Mouse (Mus musculus): ENCODE data around the gene Pigb. TPM values are rescaled to one million over a fixed set of nuclear protein-coding genes. Genes with fewer than 3 reads are reported as not detected.

Gene Pigb
- polyA plus RNA-seq, 1 experiment: 23.9 TPM

- Histone ChIP-seq H3K4me1 (ENCODE audit: control insufficient read depth, insufficient read depth, low read length) (peaks cover 3% of the 10 kb centered on the region; the same call in 1 of the 2 replicates), H3K4me3 (replicated peaks; ENCODE audit: insufficient read depth, low read depth, low read length) (no peak overlapping the region), H3K27me3 (ENCODE audit: control insufficient read depth, insufficient read depth, low read length) (no peaks in the 10 kb centered on the region), H3K27ac (ENCODE audit: insufficient read depth, low read length) (no peak overlapping the region)
- no peak for TF ChIP-seq POLR2A (IDR thresholded peaks at IDR 0.05; ENCODE audit: borderline replicate concordance, insufficient read depth, low read length)
- 61% methylated on average over 3 of the region's 3 CpGs for WGBS
- no peak for DNase-seq
Observed at GRCm38 (mm10) chr9:72987703-72988102, 52.5 kb downstream of the Pigb start.

GRCm38 (mm10) chr9:72985250-72986220 is 54.6 kb downstream of the Pigb start, which contains the start of the genes Ccpg1os and Ccpg1:
Ccpg1os (minus strand) TSS chr9:72985382.
Ccpg1 (plus strand) TSS chr9:72985429.
- H3K4me3 ChIP-seq (replicated peaks; ENCODE audit: insufficient read depth, low read depth, low read length): peak within 1 kb of the TSS; percentile 96
- H3K27ac ChIP-seq (ENCODE audit: insufficient read depth, low read length): peak within 1 kb of the TSS; percentile 88
- H3K27me3 ChIP-seq (ENCODE audit: control insufficient read depth, insufficient read depth, low read length): no peaks in the 10 kb centered on the region
- under 1% methylated on average over 87 of the region's 88 CpGs for WGBS
- peak; percentile 97 to 98 for DNase-seq
- peak; percentile 77 for TF ChIP-seq POLR2A (IDR thresholded peaks at IDR 0.05; ENCODE audit: borderline replicate concordance, insufficient read depth, low read length)
- TF ChIP-seq CTCF (IDR thresholded peaks at IDR 0.05; ENCODE audit: borderline replicate concordance, insufficient read depth, low read depth, low read length): no peak
- H3K4me1 ChIP-seq (ENCODE audit: control insufficient read depth, insufficient read depth, low read length): peaks cover 3% of the 10 kb centered on the region; the same call in 1 of the 2 replicates

- H3K27me3 ChIP-seq (ENCODE audit: control insufficient read depth, insufficient read depth, low read length): no peaks in the 10 kb centered on the region
- 57% methylated on average over 2 of the region's 2 CpGs for WGBS
- no peak for DNase-seq
- no peak overlapping the region for H3K27ac ChIP-seq (ENCODE audit: insufficient read depth, low read length)
- H3K4me1 ChIP-seq (ENCODE audit: control insufficient read depth, insufficient read depth, low read length): no peaks in the 10 kb centered on the region; the same call in 1 of the 2 replicates
- TF ChIP-seq CTCF (IDR thresholded peaks at IDR 0.05; ENCODE audit: borderline replicate concordance, insufficient read depth, low read depth, low read length) (no peak), POLR2A (IDR thresholded peaks at IDR 0.05; ENCODE audit: borderline replicate concordance, insufficient read depth, low read length) (no peak)
- no peak overlapping the region for H3K4me3 ChIP-seq (replicated peaks; ENCODE audit: insufficient read depth, low read depth, low read length)
Observed at GRCm38 (mm10) chr9:72983066-72983465, 57.1 kb downstream of the Pigb start.

GRCm38 (mm10) chr9:72975242-72975641 is 64.9 kb downstream of the Pigb start:
- H3K4me3 ChIP-seq (replicated peaks; ENCODE audit: insufficient read depth, low read depth, low read length): no peak overlapping the region
- H3K4me1 ChIP-seq (ENCODE audit: control insufficient read depth, insufficient read depth, low read length): no peaks in the 10 kb centered on the region
- TF ChIP-seq CTCF (IDR thresholded peaks at IDR 0.05; ENCODE audit: borderline replicate concordance, insufficient read depth, low read depth, low read length) (no peak), POLR2A (IDR thresholded peaks at IDR 0.05; ENCODE audit: borderline replicate concordance, insufficient read depth, low read length) (no peak)
- no peaks in the 10 kb centered on the region for H3K27me3 ChIP-seq (ENCODE audit: control insufficient read depth, insufficient read depth, low read length)
- 89% methylated on average over 1 of the region's 1 CpGs for WGBS
- no peak for DNase-seq
- H3K27ac ChIP-seq (ENCODE audit: insufficient read depth, low read length): no peak overlapping the region

- Histone ChIP-seq H3K27ac (ENCODE audit: insufficient read depth, low read length) (no peak overlapping the region), H3K4me1 (ENCODE audit: control insufficient read depth, insufficient read depth, low read length) (no peaks in the 10 kb centered on the region), H3K4me3 (replicated peaks; ENCODE audit: insufficient read depth, low read depth, low read length) (no peak overlapping the region), H3K27me3 (ENCODE audit: control insufficient read depth, insufficient read depth, low read length) (no peaks in the 10 kb centered on the region)
- WGBS: 88% methylated on average over 5 of the region's 5 CpGs
- TF ChIP-seq POLR2A (IDR thresholded peaks at IDR 0.05; ENCODE audit: borderline replicate concordance, insufficient read depth, low read length): no peak
- TF ChIP-seq CTCF (IDR thresholded peaks at IDR 0.05; ENCODE audit: borderline replicate concordance, insufficient read depth, low read depth, low read length): no peak
- DNase-seq: no peak
Observed at GRCm38 (mm10) chr9:72974734-72975133, 65.4 kb downstream of the Pigb start.

GRCm38 (mm10) chr9:72972984-72973383 is 67.2 kb downstream of the Pigb start:
- Histone ChIP-seq H3K27me3 (ENCODE audit: control insufficient read depth, insufficient read depth, low read length) (no peaks in the 10 kb centered on the region), H3K27ac (ENCODE audit: insufficient read depth, low read length) (no peak overlapping the region), H3K4me3 (replicated peaks; ENCODE audit: insufficient read depth, low read depth, low read length) (no peak overlapping the region), H3K4me1 (ENCODE audit: control insufficient read depth, insufficient read depth, low read length) (peaks cover 2% of the 10 kb centered on the region; the same call in 1 of the 2 replicates)
- no peak for TF ChIP-seq POLR2A (IDR thresholded peaks at IDR 0.05; ENCODE audit: borderline replicate concordance, insufficient read depth, low read length)
- TF ChIP-seq CTCF (IDR thresholded peaks at IDR 0.05; ENCODE audit: borderline replicate concordance, insufficient read depth, low read depth, low read length): no peak
- DNase-seq: no peak

- DNase-seq: no peak
- WGBS: 72% methylated on average over 5 of the region's 5 CpGs
Observed at GRCm38 (mm10) chr9:72972435-72972834, 67.7 kb downstream of the Pigb start.

GRCm38 (mm10) chr9:72969874-72970273 is 70.3 kb downstream of the Pigb start:
- WGBS: 85% methylated on average over 7 of the region's 7 CpGs
- Histone ChIP-seq H3K4me3 (replicated peaks; ENCODE audit: insufficient read depth, low read depth, low read length) (no peak overlapping the region), H3K27me3 (ENCODE audit: control insufficient read depth, insufficient read depth, low read length) (no peaks in the 10 kb centered on the region), H3K4me1 (ENCODE audit: control insufficient read depth, insufficient read depth, low read length) (peaks cover 2% of the 10 kb centered on the region; the same call in 1 of the 2 replicates), H3K27ac (ENCODE audit: insufficient read depth, low read length) (no peak overlapping the region)
- TF ChIP-seq CTCF (IDR thresholded peaks at IDR 0.05; ENCODE audit: borderline replicate concordance, insufficient read depth, low read depth, low read length) (no peak), POLR2A (IDR thresholded peaks at IDR 0.05; ENCODE audit: borderline replicate concordance, insufficient read depth, low read length) (no peak)
- DNase-seq: no peak

More at GRCm38 (mm10) chr9:72972435-72972834, 67.7 kb downstream of the Pigb start:
- TF ChIP-seq POLR2A (IDR thresholded peaks at IDR 0.05; ENCODE audit: borderline replicate concordance, insufficient read depth, low read length) (no peak), CTCF (IDR thresholded peaks at IDR 0.05; ENCODE audit: borderline replicate concordance, insufficient read depth, low read depth, low read length) (no peak)
- Histone ChIP-seq H3K4me3 (replicated peaks; ENCODE audit: insufficient read depth, low read depth, low read length) (no peak overlapping the region), H3K27me3 (ENCODE audit: control insufficient read depth, insufficient read depth, low read length) (no peaks in the 10 kb centered on the region), H3K4me1 (ENCODE audit: control insufficient read depth, insufficient read depth, low read length) (peaks cover 2% of the 10 kb centered on the region; the same call in 1 of the 2 replicates), H3K27ac (ENCODE audit: insufficient read depth, low read length) (no peak overlapping the region)

Data from cerebellum, adult 2 months (tissue).